Mouse (Mus musculus): ENCODE measurements at regions not wholly inside any gene's neighbourhood (a gene's known extent, or its start where the extent isn't known, plus 50 kb on each side); places are given as distances from the start of the nearest gene placed in this dataset.
A peak's percentile ranks its signal among the peaks of the same experiment; 100 is the strongest.

GRCm38 (mm10) chr14:76912301-76913001, 124.1 kb upstream of the Ccdc122 start:
- Histone ChIP-seq H3K36me3 (no peaks in the 10 kb centered on the region), H3K9me3 (no peaks in the 10 kb centered on the region), H3K4me3 (replicated peaks) (no peak overlapping the region), H3K27ac (no peak overlapping the region), H3K4me2 (replicated peaks) (no peak overlapping the region), H3K4me1 (replicated peaks) (peaks cover 12% of the 10 kb centered on the region; the same call in 1 of the 2 replicates), H3K27me3 (replicated peaks) (no peaks in the 10 kb centered on the region), H3K9ac (no peak overlapping the region)
- ATAC-seq, result no peak
- 30% methylated on average over 8 of the region's 8 CpGs for WGBS

- Histone ChIP-seq H3K9ac (no peak overlapping the region), H3K27ac (no peak overlapping the region), H3K9me3 (no peaks in the 10 kb centered on the region), H3K4me2 (replicated peaks) (no peak overlapping the region), H3K4me3 (replicated peaks) (no peak overlapping the region), H3K36me3 (no peaks in the 10 kb centered on the region), H3K4me1 (replicated peaks) (peaks cover 12% of the 10 kb centered on the region; the same call in 1 of the 2 replicates), H3K27me3 (replicated peaks) (no peaks in the 10 kb centered on the region)
- ATAC-seq, result no peak
- WGBS, result 85% methylated on average over 5 of the region's 5 CpGs
Observed at GRCm38 (mm10) chr14:76911271-76911670, 125.3 kb upstream of the Ccdc122 start.

GRCm38 (mm10) chr14:76910186-76910585, 126.4 kb upstream of the Ccdc122 start:
- Histone ChIP-seq H3K9ac (no peak overlapping the region), H3K4me1 (replicated peaks) (peaks cover 12% of the 10 kb centered on the region; the same call in 1 of the 2 replicates), H3K27me3 (replicated peaks) (no peaks in the 10 kb centered on the region), H3K4me3 (replicated peaks) (no peak overlapping the region), H3K4me2 (replicated peaks) (no peak overlapping the region), H3K36me3 (no peaks in the 10 kb centered on the region), H3K9me3 (no peaks in the 10 kb centered on the region), H3K27ac (no peak overlapping the region)
- 84% methylated on average over 5 of the region's 5 CpGs for WGBS
- no peak for ATAC-seq

GRCm38 (mm10) chr14:76907941-76908340, 128.6 kb upstream of the Ccdc122 start:
- Histone ChIP-seq H3K9me3 (no peaks in the 10 kb centered on the region), H3K4me2 (replicated peaks) (no peak overlapping the region), H3K27me3 (replicated peaks) (no peaks in the 10 kb centered on the region), H3K4me3 (replicated peaks) (no peak overlapping the region), H3K4me1 (replicated peaks) (peaks cover 10% of the 10 kb centered on the region; the same call in 1 of the 2 replicates), H3K27ac (no peak overlapping the region), H3K36me3 (no peaks in the 10 kb centered on the region), H3K9ac (no peak overlapping the region)
- ATAC-seq, result no peak
- 48% methylated on average over 5 of the region's 5 CpGs for WGBS

GRCm38 (mm10) chr14:76902962-76903757, 133.4 kb upstream of the Ccdc122 start:
- H3K27me3 ChIP-seq (replicated peaks), result no peaks in the 10 kb centered on the region
- 57% methylated on average over 1 of the region's 1 CpGs for WGBS
- no peaks in the 10 kb centered on the region for H3K36me3 ChIP-seq
- H3K9ac ChIP-seq, result no peak overlapping the region
- no peak overlapping the region for H3K27ac ChIP-seq
- H3K4me1 ChIP-seq (replicated peaks), result 0 out of 2 replicates have a peak, but pooled peaks cover 2% of the 10 kb centered on the region
- H3K4me2 ChIP-seq (replicated peaks), result no peak overlapping the region
- no peak for ATAC-seq
- H3K4me3 ChIP-seq (replicated peaks), result no peak overlapping the region
- H3K9me3 ChIP-seq, result no peaks in the 10 kb centered on the region

- no peaks in the 10 kb centered on the region for H3K9me3 ChIP-seq
- no peaks in the 10 kb centered on the region for H3K4me1 ChIP-seq (replicated peaks)
- no peak overlapping the region for H3K9ac ChIP-seq
- no peak overlapping the region for H3K4me2 ChIP-seq (replicated peaks)
- no peak overlapping the region for H3K27ac ChIP-seq
- ATAC-seq, result no peak
- H3K36me3 ChIP-seq, result no peaks in the 10 kb centered on the region
- WGBS, result 90% methylated on average over 3 of the region's 3 CpGs
- H3K27me3 ChIP-seq (replicated peaks), result no peaks in the 10 kb centered on the region
- no peak overlapping the region for H3K4me3 ChIP-seq (replicated peaks)
Observed at GRCm38 (mm10) chr14:76901490-76901889, 135.1 kb upstream of the Ccdc122 start.

GRCm38 (mm10) chr14:76899331-76899730, 137.2 kb upstream of the Ccdc122 start:
- Histone ChIP-seq H3K27ac (no peak overlapping the region), H3K9ac (no peak overlapping the region), H3K4me1 (replicated peaks) (no peaks in the 10 kb centered on the region), H3K27me3 (replicated peaks) (no peaks in the 10 kb centered on the region), H3K36me3 (no peaks in the 10 kb centered on the region), H3K9me3 (no peaks in the 10 kb centered on the region), H3K4me3 (replicated peaks) (no peak overlapping the region), H3K4me2 (replicated peaks) (no peak overlapping the region)
- 28% methylated on average over 3 of the region's 3 CpGs for WGBS
- no peak for ATAC-seq

GRCm38 (mm10) chr14:76887708-76888107, 148.9 kb upstream of the Ccdc122 start:
- Histone ChIP-seq H3K4me3 (replicated peaks) (no peak overlapping the region), H3K9me3 (no peaks in the 10 kb centered on the region), H3K9ac (no peak overlapping the region), H3K36me3 (no peaks in the 10 kb centered on the region), H3K27ac (no peak overlapping the region), H3K4me1 (replicated peaks) (peaks cover 2% of the 10 kb centered on the region), H3K4me2 (replicated peaks) (no peak overlapping the region), H3K27me3 (replicated peaks) (no peaks in the 10 kb centered on the region)
- no peak for ATAC-seq
- 70% methylated on average over 3 of the region's 3 CpGs for WGBS

- H3K4me2 ChIP-seq (replicated peaks), result no peak overlapping the region
- H3K4me1 ChIP-seq (replicated peaks), result peaks cover 5% of the 10 kb centered on the region
- no peaks in the 10 kb centered on the region for H3K9me3 ChIP-seq
- no peak overlapping the region for H3K4me3 ChIP-seq (replicated peaks)
- no peak for ATAC-seq
- no peak overlapping the region for H3K27ac ChIP-seq
- WGBS, result 40% methylated on average over 3 of the region's 3 CpGs
- H3K36me3 ChIP-seq, result no peaks in the 10 kb centered on the region
- no peaks in the 10 kb centered on the region for H3K27me3 ChIP-seq (replicated peaks)
- no peak overlapping the region for H3K9ac ChIP-seq
Observed at GRCm38 (mm10) chr14:76887201-76887600, 149.4 kb upstream of the Ccdc122 start.

- Histone ChIP-seq H3K4me2 (replicated peaks) (no peak overlapping the region), H3K27me3 (replicated peaks) (no peaks in the 10 kb centered on the region), H3K27ac (no peak overlapping the region), H3K36me3 (no peaks in the 10 kb centered on the region), H3K9me3 (no peaks in the 10 kb centered on the region), H3K4me1 (replicated peaks) (peaks cover 5% of the 10 kb centered on the region), H3K4me3 (replicated peaks) (no peak overlapping the region), H3K9ac (no peak overlapping the region)
- WGBS, result 60% methylated on average over 3 of the region's 3 CpGs
- ATAC-seq, result peak; percentile 80
Observed at GRCm38 (mm10) chr14:76883231-76883651, 153.3 kb upstream of the Ccdc122 start.

- WGBS, result 15% methylated on average over 5 of the region's 5 CpGs
- H3K27me3 ChIP-seq (replicated peaks), result no peaks in the 10 kb centered on the region
- H3K9me3 ChIP-seq, result no peaks in the 10 kb centered on the region
- ATAC-seq, result peak; percentile 82
- H3K4me2 ChIP-seq (replicated peaks), result no peak overlapping the region
- no peaks in the 10 kb centered on the region for H3K36me3 ChIP-seq
- no peak overlapping the region for H3K27ac ChIP-seq
- no peak overlapping the region for H3K9ac ChIP-seq
- H3K4me3 ChIP-seq (replicated peaks), result no peak overlapping the region
- H3K4me1 ChIP-seq (replicated peaks), result peaks cover 5% of the 10 kb centered on the region
Observed at GRCm38 (mm10) chr14:76882711-76883171, 153.8 kb upstream of the Ccdc122 start.

GRCm38 (mm10) chr14:76880851-76881250, 155.7 kb upstream of the Ccdc122 start:
- Histone ChIP-seq H3K36me3 (no peaks in the 10 kb centered on the region), H3K9ac (no peak overlapping the region), H3K27me3 (replicated peaks) (no peaks in the 10 kb centered on the region), H3K4me1 (replicated peaks) (peaks cover 5% of the 10 kb centered on the region), H3K9me3 (no peaks in the 10 kb centered on the region), H3K27ac (no peak overlapping the region), H3K4me3 (replicated peaks) (no peak overlapping the region), H3K4me2 (replicated peaks) (no peak overlapping the region)
- WGBS, result 88% methylated on average over 3 of the region's 3 CpGs
- ATAC-seq, result no peak

Measured in intestine, embryonic 15.5 days (tissue).